Mouse (Mus musculus) kidney, embryonic 14.5 days (tissue): ENCODE results near the gene Pnisr. TPM values are rescaled to one million over a fixed set of nuclear protein-coding genes. Genes with fewer than 3 reads are reported as not detected.

Experiments
- ATAC-seq: fragments of 200-750 bp; cut with Nextera tagmentation; 2 replicates; pipeline ENCODE4 v1.8.0; 2017; ENCODE audit warnings: moderate number of reproducible peaks, mild to moderate bottlenecking, moderate TSS enrichment, moderate library complexity; ENCODE audit not compliant: low FRiP score, low TSS enrichment
- H3K27ac ChIP-seq: fragments of 300-500 bp; sonication (generic); 2 replicates; pipeline ENCODE4 v1.5.1; 2014; ENCODE audit warnings: low read depth, mild to moderate bottlenecking, low read length, moderate library complexity, mixed read lengths
- H3K27me3 ChIP-seq: fragments of 300-500 bp; sonication (generic); 2 replicates; pipeline ENCODE4 v1.6.1; 2014; ENCODE audit warnings: mild to moderate bottlenecking, low read length; ENCODE audit not compliant: control insufficient read depth, insufficient read depth
- H3K36me3 ChIP-seq: fragments of 300-500 bp; sonication (generic); 2 replicates; pipeline ENCODE4 v1.6.1; 2014; ENCODE audit warnings: low read length, mixed read lengths; ENCODE audit not compliant: control insufficient read depth, insufficient read depth
- H3K4me1 ChIP-seq: fragments of 300-500 bp; sonication (generic); 2 replicates; pipeline ENCODE4 v1.6.1; 2014; ENCODE audit warnings: low read length, mixed read lengths; ENCODE audit not compliant: control insufficient read depth, insufficient read depth
- H3K4me2 ChIP-seq: fragments of 300-500 bp; sonication (generic); replicated peaks from 2 replicates; pipeline ENCODE4 v1.6.1; 2014; ENCODE audit warnings: low read depth, mild to moderate bottlenecking, low read length
- H3K4me3 ChIP-seq: fragments of 300-500 bp; sonication (generic); 2 replicates; pipeline ENCODE4 v1.5.1; 2014; ENCODE audit warnings: mild to moderate bottlenecking, low read length
- H3K9ac ChIP-seq: fragments of 300-500 bp; sonication (generic); 2 replicates; pipeline ENCODE4 v1.6.1; 2014; ENCODE audit warnings: low read depth, mild to moderate bottlenecking, low read length, moderate library complexity
- H3K9me3 ChIP-seq: fragments of 300-500 bp; sonication (generic); 2 replicates; pipeline ENCODE4 v1.6.1; 2016; ENCODE audit warnings: low read length; ENCODE audit not compliant: control insufficient read depth
- WGBS: fragments of 180-500 bp; shearing (Covaris S2); extraction: QIAGEN DNeasy Blood & Tissue Kit; methylation state at CpG from one replicate; pipeline ENCODE4 v1.1.7; 2014; 5-methylcytosine and 5-hydroxymethylcytosine counted together
- polyA plus RNA-seq: library from polyadenylated mRNA; unstranded; fragments of >200 nt; fragmentation: Nextera tagmentation; extraction: Ambion mirVana; gene quantifications from 2 replicates; pipeline ENCODE4 v1.2.1, GENCODE M21; 2014

Gene Pnisr
- 121 and 166 TPM in 2 replicates for polyA plus RNA-seq

GRCm38 (mm10) chr4:21847481-21848286 is at the start of gene Pnisr:
TSS of gene Pnisr (plus strand) at chr4:21847583.
- Histone ChIP-seq H3K36me3 (no peaks in the 10 kb centered on the region), H3K9ac (peak within 1 kb of the TSS; percentile 89), H3K4me3 (peak within 1 kb of the TSS; percentile 90), H3K27me3 (no peaks in the 10 kb centered on the region), H3K9me3 (no peaks in the 10 kb centered on the region), H3K4me2 (peak within 1 kb of the TSS; percentile 45), H3K4me1 (peaks cover 13% of the 10 kb centered on the region), H3K27ac (peak within 1 kb of the TSS; percentile 97)
- under 1% methylated on average over 50 of the region's 50 CpGs for WGBS
- peak; percentile 97 for ATAC-seq

DNA sequence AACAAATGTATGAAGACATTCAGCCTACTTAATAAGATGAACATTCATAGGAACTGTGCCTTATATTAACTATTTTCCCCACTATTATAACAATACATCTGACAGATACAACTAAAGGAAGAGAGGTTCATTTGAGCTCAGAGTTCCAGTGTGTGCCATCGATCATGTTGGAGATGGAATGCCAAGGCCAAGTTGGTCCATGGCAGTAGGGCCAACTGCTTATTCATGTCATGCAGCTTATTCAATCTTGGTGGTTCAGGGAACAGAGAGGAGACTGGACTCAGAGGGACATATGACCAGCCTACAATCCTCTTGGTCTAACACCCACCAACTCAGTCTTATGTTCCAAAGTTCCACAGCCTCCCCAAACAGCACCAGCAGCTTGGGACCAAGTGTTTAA is 46.4 kb upstream of the Pnisr start:
- H3K9ac ChIP-seq: no peak overlapping the region
- H3K36me3 ChIP-seq: peaks cover 36% of the 10 kb centered on the region
- no peaks in the 10 kb centered on the region for H3K27me3 ChIP-seq
- no peak for ATAC-seq
- no peak overlapping the region for H3K4me2 ChIP-seq
- no peaks in the 10 kb centered on the region for H3K9me3 ChIP-seq
- 96% methylated on average over 1 of the region's 1 CpGs for WGBS
- H3K4me1 ChIP-seq: no peaks in the 10 kb centered on the region
- H3K27ac ChIP-seq: no peak overlapping the region
- no peak overlapping the region for H3K4me3 ChIP-seq

DNA sequence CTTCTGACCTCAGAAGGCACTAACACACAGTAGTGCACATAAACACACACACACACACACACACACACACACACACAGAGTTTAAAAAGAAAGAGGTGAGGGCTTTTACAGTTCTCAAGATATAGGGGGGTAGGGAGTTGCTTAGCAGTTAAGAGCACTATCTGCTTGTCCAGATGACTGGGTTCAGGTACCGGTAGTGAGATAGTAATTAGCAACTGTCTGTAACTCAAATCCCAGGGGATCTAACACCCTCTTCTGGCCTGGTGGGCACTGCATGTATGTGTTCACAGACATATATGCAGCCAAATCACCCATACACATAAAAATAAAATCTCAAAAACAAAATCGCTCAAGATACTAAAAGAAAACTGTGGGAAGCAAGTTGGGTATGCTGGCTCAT is 45.8 kb upstream of the Pnisr start:
- Histone ChIP-seq H3K4me3 (no peak overlapping the region), H3K4me1 (no peaks in the 10 kb centered on the region), H3K9me3 (no peaks in the 10 kb centered on the region), H3K4me2 (no peak overlapping the region), H3K36me3 (peaks cover 36% of the 10 kb centered on the region), H3K9ac (no peak overlapping the region), H3K27me3 (no peaks in the 10 kb centered on the region), H3K27ac (no peak overlapping the region)
- WGBS: 100% methylated on average over 2 of the region's 2 CpGs
- ATAC-seq: no peak

GRCm38 (mm10) chr4:21807204-21807603 is 40.2 kb upstream of the Pnisr start:
- H3K4me1 ChIP-seq: no peaks in the 10 kb centered on the region
- 79% methylated on average over 5 of the region's 5 CpGs for WGBS
- no peak overlapping the region for H3K9ac ChIP-seq
- H3K27ac ChIP-seq: no peak overlapping the region
- H3K4me2 ChIP-seq: no peak overlapping the region
- no peak overlapping the region for H3K4me3 ChIP-seq
- H3K36me3 ChIP-seq: peaks cover 26% of the 10 kb centered on the region
- H3K9me3 ChIP-seq: no peaks in the 10 kb centered on the region
- no peaks in the 10 kb centered on the region for H3K27me3 ChIP-seq
- no peak for ATAC-seq

DNA sequence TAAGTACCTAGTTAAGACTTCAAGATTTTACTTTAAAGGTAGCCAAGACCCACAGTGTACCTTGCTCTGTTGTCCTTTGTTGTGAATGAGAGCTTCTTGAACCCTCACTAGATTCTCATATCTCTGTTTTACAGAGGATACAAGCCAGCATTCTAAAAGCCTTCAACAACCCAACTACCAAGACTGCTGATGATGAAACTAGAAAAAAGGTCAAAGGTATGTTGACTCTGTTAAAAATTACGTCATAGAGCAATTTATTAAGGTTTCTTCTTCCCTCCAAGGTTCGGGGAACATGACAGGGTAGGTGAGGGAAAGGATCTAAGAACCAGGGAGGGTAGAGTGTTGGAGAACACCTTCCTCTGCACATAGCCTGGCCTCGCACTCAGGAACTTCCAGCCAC is 36.8 kb upstream of the Pnisr start:
- H3K4me1 ChIP-seq: no peaks in the 10 kb centered on the region
- no peak overlapping the region for H3K4me2 ChIP-seq
- no peak for ATAC-seq
- WGBS: 88% methylated on average over 3 of the region's 3 CpGs
- no peaks in the 10 kb centered on the region for H3K9me3 ChIP-seq
- no peak overlapping the region for H3K4me3 ChIP-seq
- no peak overlapping the region for H3K27ac ChIP-seq
- H3K27me3 ChIP-seq: no peaks in the 10 kb centered on the region
- peaks cover 19% of the 10 kb centered on the region; the same call in 1 of the 2 replicates for H3K36me3 ChIP-seq
- H3K9ac ChIP-seq: no peak overlapping the region

GRCm38 (mm10) chr4:21812635-21813034 is 34.7 kb upstream of the Pnisr start:
- peaks cover 21% of the 10 kb centered on the region; the same call in 1 of the 2 replicates for H3K36me3 ChIP-seq
- no peak overlapping the region for H3K4me3 ChIP-seq
- H3K27me3 ChIP-seq: no peaks in the 10 kb centered on the region
- WGBS: 90% methylated on average over 6 of the region's 6 CpGs
- H3K9me3 ChIP-seq: no peaks in the 10 kb centered on the region
- H3K4me1 ChIP-seq: no peaks in the 10 kb centered on the region
- H3K4me2 ChIP-seq: no peak overlapping the region
- no peak overlapping the region for H3K9ac ChIP-seq
- no peak for ATAC-seq
- H3K27ac ChIP-seq: no peak overlapping the region

- H3K36me3 ChIP-seq: peaks cover 25% of the 10 kb centered on the region; the same call in 1 of the 2 replicates
- no peak overlapping the region for H3K27ac ChIP-seq
- no peak overlapping the region for H3K9ac ChIP-seq
- H3K27me3 ChIP-seq: no peaks in the 10 kb centered on the region
- H3K4me1 ChIP-seq: no peaks in the 10 kb centered on the region
- H3K4me2 ChIP-seq: no peak overlapping the region
- H3K4me3 ChIP-seq: no peak overlapping the region
- no peaks in the 10 kb centered on the region for H3K9me3 ChIP-seq
- 42% methylated on average over 2 of the region's 2 CpGs for WGBS
- peak; percentile 83 for ATAC-seq
Observed at GRCm38 (mm10) chr4:21814029-21814428, 33.4 kb upstream of the Pnisr start.

DNA sequence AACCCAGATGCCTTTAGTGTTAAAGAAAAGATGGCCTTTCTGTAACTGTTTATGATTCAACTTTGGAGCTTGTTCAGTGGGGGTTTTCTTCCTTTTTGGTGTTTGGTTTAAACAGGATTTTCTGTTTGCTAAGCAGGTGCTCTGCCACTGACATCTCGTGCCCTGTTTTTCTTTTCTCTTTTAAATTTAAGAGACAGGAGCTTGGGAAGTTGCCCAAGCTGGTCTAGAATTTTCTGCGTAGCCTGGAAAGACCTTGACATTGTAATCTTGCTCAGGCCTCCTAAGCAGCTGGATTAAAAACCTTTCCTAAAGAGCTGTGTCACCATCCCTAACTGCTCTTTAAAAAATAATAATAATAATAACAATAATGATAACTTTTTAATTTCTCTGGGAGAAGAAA is 20.8 kb upstream of the Pnisr start:
- peaks cover 14% of the 10 kb centered on the region for H3K36me3 ChIP-seq
- no peaks in the 10 kb centered on the region for H3K4me1 ChIP-seq
- no peak overlapping the region for H3K27ac ChIP-seq
- no peaks in the 10 kb centered on the region for H3K9me3 ChIP-seq
- no peaks in the 10 kb centered on the region for H3K27me3 ChIP-seq
- no peak overlapping the region for H3K9ac ChIP-seq
- H3K4me2 ChIP-seq: no peak overlapping the region
- no peak overlapping the region for H3K4me3 ChIP-seq
- no peak for ATAC-seq
- WGBS: 79% methylated on average over 2 of the region's 2 CpGs

GRCm38 (mm10) chr4:21832844-21833243 is 14.5 kb upstream of the Pnisr start:
- ATAC-seq: no peak
- H3K9ac ChIP-seq: no peak overlapping the region
- WGBS: 96% methylated on average over 8 of the region's 8 CpGs

More at GRCm38 (mm10) chr4:21832844-21833243, 14.5 kb upstream of the Pnisr start:
- no peaks in the 10 kb centered on the region for H3K4me1 ChIP-seq
- peaks cover 8% of the 10 kb centered on the region; the same call in 1 of the 2 replicates for H3K36me3 ChIP-seq
- no peaks in the 10 kb centered on the region for H3K9me3 ChIP-seq
- no peak overlapping the region for H3K27ac ChIP-seq
- H3K27me3 ChIP-seq: no peaks in the 10 kb centered on the region
- no peak overlapping the region for H3K4me3 ChIP-seq
- H3K4me2 ChIP-seq: no peak overlapping the region
